Mouse (Mus musculus) heart, postnatal 0 days (tissue): ENCODE measurements around the gene Dguok.

Source experiments
- CTCF ChIP-seq: IDR thresholded peaks from 2 replicates; pipeline ENCODE4 v1.5.1; 2016; ENCODE audit warnings: antibody characterized with exemption, control low read depth, low read depth
- EP300 ChIP-seq: IDR thresholded peaks from 2 replicates; pipeline ENCODE4 v1.6.1; 2016; ENCODE audit warnings: antibody characterized with exemption, low read depth

DNA sequence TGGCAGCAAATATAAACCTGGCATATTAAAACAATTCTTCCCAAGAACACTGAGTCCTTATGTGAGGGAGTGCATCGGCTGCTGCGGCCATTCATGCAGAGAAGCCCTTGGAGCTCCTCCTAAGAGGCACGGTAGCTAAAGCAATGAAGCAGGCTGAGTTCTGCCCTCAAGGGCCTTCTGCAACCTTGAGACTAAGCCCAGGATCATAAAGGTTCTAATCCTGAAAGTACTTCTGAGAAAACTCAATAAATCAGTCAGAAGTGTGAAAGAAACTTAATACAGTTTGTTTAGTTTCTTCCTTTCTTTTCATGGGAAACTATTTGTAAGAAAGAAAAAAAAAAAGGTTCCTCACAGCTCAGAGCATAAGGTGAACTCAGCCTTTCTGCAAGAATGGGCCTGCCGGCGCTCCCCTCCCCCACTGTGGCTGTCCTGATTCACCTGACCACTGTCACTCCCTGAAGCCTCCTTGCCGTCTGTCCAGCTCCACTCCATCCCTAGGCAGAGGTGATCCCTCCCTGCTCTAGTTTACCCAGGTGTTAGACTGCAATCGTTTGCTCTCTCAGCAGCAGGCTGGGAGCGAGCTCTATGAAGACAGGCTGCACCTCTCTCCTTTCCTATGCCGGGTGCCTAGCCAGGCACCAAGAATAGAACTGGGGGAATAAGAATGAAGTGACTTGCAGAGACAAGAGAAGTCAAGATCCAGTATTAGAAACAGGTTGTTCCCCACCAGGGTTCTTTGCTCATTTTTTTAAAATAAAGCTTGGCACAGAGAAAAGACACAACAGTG lies 5.1 kb downstream of the Dguok start:
- TF ChIP-seq CTCF (no peak), EP300 (no peak)
